Mouse (Mus musculus): ENCODE data around the gene Epb41l5. TPM values are rescaled to one million over a fixed set of nuclear protein-coding genes. Genes with fewer than 3 reads are reported as not detected.

Epb41l5 gene
- polyA plus RNA-seq, 1 experiment from 2014 or later: 26.2 TPM

DNA sequence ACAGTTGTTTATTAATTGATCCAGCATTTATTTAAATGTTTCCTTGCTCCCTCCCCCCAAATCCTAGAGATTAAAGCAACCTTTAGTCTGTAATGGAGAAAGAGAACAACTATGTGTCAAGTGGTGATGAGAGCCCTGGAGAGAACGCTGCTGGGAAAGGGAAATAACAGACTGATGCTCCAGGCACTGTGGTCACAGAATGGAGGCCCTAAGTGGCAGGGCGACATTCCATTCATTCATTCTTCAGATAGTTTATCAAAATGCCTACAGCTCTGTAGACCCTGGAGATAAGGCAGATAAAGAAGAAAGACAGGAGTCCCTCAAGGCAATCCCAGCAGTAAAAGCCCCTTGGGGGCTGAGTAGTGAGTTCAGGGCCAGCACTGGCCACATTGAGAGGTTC is 827 bp upstream of the Epb41l5 start:
- DNase-seq (ENCODE audit: low spot score) (no peak), ATAC-seq (replicated peaks; ENCODE audit: low FRiP score) (no peak)
- Histone ChIP-seq H3K36me3 (ENCODE audit: control insufficient read depth, insufficient read depth, low read length) (no peaks in the 10 kb centered on the region), H3K4me2 (no peak overlapping the region), H3K27me3 (replicated peaks; ENCODE audit: control insufficient read depth, insufficient read depth, low read length) (no peaks in the 10 kb centered on the region), H3K9me3 (ENCODE audit: control insufficient read depth, low read length) (no peaks in the 10 kb centered on the region), H3K9ac (ENCODE audit: low read depth, low read length) (no peak overlapping the region), H3K4me1 (replicated peaks; ENCODE audit: control insufficient read depth, insufficient read depth, low read length) (peaks cover 8% of the 10 kb centered on the region), H3K4me3 (ENCODE audit: low read depth, low read length) (no peak overlapping the region), H3K27ac (ENCODE audit: low read depth, low read length) (no peak overlapping the region)
- WGBS: 44% methylated on average over 2 of the region's 2 CpGs

GRCm38 (mm10) chr1:119646356-119646755 is 2.4 kb downstream of the Epb41l5 start:
- Histone ChIP-seq H3K9me3 (ENCODE audit: control insufficient read depth, low read length) (no peaks in the 10 kb centered on the region), H3K4me3 (ENCODE audit: low read depth, low read length) (no peak overlapping the region), H3K4me1 (replicated peaks; ENCODE audit: control insufficient read depth, insufficient read depth, low read length) (peaks cover 8% of the 10 kb centered on the region), H3K27ac (ENCODE audit: low read depth, low read length) (no peak overlapping the region), H3K27me3 (replicated peaks; ENCODE audit: control insufficient read depth, insufficient read depth, low read length) (no peaks in the 10 kb centered on the region), H3K36me3 (ENCODE audit: control insufficient read depth, insufficient read depth, low read length) (no peaks in the 10 kb centered on the region; the same call in 1 of the 2 replicates), H3K9ac (ENCODE audit: low read depth, low read length) (no peak overlapping the region), H3K4me2 (no peak overlapping the region)
- DNase-seq (ENCODE audit: low spot score): no peak
- 80% methylated on average over 2 of the region's 2 CpGs for WGBS
- no peak for ATAC-seq (replicated peaks; ENCODE audit: low FRiP score)

DNA sequence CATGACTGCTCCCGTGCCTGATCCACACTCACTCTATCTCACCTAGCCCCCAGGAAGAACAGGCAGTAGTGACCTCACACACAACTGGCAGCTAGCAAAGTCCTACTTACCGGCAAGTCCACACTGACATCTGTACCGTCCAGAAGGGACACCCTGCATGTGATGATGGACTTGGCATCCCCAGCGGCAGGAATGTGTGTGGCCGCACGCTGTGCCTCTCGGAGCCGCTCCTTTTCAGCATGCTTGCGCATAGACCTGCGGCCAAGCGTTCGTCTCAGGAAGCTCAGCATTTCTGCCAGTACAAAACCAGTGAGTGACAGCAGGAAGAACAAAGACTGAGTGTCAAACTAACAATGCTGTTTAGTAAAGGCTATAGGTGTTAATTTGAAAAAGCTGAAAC is 6.4 kb downstream of the Epb41l5 start:
- ATAC-seq (replicated peaks; ENCODE audit: low FRiP score) (no peak), DNase-seq (ENCODE audit: low spot score) (no peak)
- Histone ChIP-seq H3K9ac (ENCODE audit: low read depth, low read length) (no peak overlapping the region), H3K4me2 (no peak overlapping the region), H3K27ac (ENCODE audit: low read depth, low read length) (no peak overlapping the region), H3K36me3 (ENCODE audit: control insufficient read depth, insufficient read depth, low read length) (no peaks in the 10 kb centered on the region; the same call in 1 of the 2 replicates), H3K9me3 (ENCODE audit: control insufficient read depth, low read length) (no peaks in the 10 kb centered on the region), H3K4me1 (replicated peaks; ENCODE audit: control insufficient read depth, insufficient read depth, low read length) (0 out of 2 replicates have a peak, but pooled peaks cover 2% of the 10 kb centered on the region), H3K27me3 (replicated peaks; ENCODE audit: control insufficient read depth, insufficient read depth, low read length) (no peaks in the 10 kb centered on the region), H3K4me3 (ENCODE audit: low read depth, low read length) (no peak overlapping the region)
- WGBS: 66% methylated on average over 12 of the region's 12 CpGs

DNA sequence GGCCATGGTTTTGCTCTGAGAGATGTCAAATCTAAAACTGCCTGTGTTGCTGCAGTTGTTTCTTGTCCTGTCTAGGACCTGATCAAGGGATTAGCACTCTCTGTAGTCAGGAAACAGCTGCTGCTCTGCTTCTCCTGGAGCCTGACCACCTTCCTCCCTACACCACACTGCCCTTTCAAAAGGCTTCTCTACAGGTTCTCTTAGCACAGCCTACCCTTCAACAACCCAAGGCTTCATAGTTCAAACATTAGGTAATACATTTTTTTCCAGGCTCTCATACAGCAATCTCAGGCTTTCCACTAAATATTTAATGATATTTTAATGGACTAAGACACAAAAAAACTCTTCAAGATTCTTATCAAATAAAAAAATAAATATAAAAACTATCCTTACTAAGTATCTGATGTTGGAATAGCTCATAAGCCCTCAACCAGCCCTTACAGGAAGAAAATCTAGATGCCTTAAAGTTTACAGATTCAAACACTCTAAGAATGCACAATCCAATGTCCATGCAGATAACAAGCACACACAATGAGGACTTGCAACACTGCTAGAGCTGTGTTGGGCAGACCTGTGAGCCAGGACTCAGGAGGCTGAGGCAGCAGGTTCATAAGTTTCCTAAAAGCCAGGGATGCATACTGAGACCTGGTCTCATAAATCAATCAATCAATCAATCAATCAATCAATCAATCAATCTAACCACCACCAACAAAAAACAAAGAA is 7.5 kb downstream of the Epb41l5 start:
- Histone ChIP-seq H3K27me3 (replicated peaks; ENCODE audit: control insufficient read depth, insufficient read depth, low read length) (no peaks in the 10 kb centered on the region), H3K4me2 (no peak overlapping the region), H3K36me3 (ENCODE audit: control insufficient read depth, insufficient read depth, low read length) (no peaks in the 10 kb centered on the region; the same call in 1 of the 2 replicates), H3K27ac (ENCODE audit: low read depth, low read length) (no peak overlapping the region), H3K9ac (ENCODE audit: low read depth, low read length) (no peak overlapping the region), H3K4me3 (ENCODE audit: low read depth, low read length) (no peak overlapping the region), H3K4me1 (replicated peaks; ENCODE audit: control insufficient read depth, insufficient read depth, low read length) (no peaks in the 10 kb centered on the region), H3K9me3 (ENCODE audit: control insufficient read depth, low read length) (no peaks in the 10 kb centered on the region)
- no peak for DNase-seq (ENCODE audit: low spot score)
- no peak for ATAC-seq (replicated peaks; ENCODE audit: low FRiP score)

GRCm38 (mm10) chr1:119640006-119640405 is 8.8 kb downstream of the Epb41l5 start:
- Histone ChIP-seq H3K4me3 (ENCODE audit: low read depth, low read length) (no peak overlapping the region), H3K36me3 (ENCODE audit: control insufficient read depth, insufficient read depth, low read length) (no peaks in the 10 kb centered on the region; the same call in 1 of the 2 replicates), H3K9ac (ENCODE audit: low read depth, low read length) (no peak overlapping the region), H3K27me3 (replicated peaks; ENCODE audit: control insufficient read depth, insufficient read depth, low read length) (no peaks in the 10 kb centered on the region), H3K4me2 (no peak overlapping the region), H3K4me1 (replicated peaks; ENCODE audit: control insufficient read depth, insufficient read depth, low read length) (no peaks in the 10 kb centered on the region), H3K27ac (ENCODE audit: low read depth, low read length) (no peak overlapping the region), H3K9me3 (ENCODE audit: control insufficient read depth, low read length) (no peaks in the 10 kb centered on the region)
- no peak for DNase-seq (ENCODE audit: low spot score)
- WGBS: 83% methylated on average over 2 of the region's 2 CpGs
- ATAC-seq (replicated peaks; ENCODE audit: low FRiP score): no peak

GRCm38 (mm10) chr1:119637188-119638023 is 11.4 kb downstream of the Epb41l5 start:
- no peak overlapping the region for H3K4me2 ChIP-seq
- H3K9me3 ChIP-seq (ENCODE audit: control insufficient read depth, low read length): no peaks in the 10 kb centered on the region
- H3K27ac ChIP-seq (ENCODE audit: low read depth, low read length): 0 out of 2 replicates have a peak overlapping the region, but pooled peaks have one; percentile 34
- H3K27me3 ChIP-seq (replicated peaks; ENCODE audit: control insufficient read depth, insufficient read depth, low read length): no peaks in the 10 kb centered on the region
- ATAC-seq (replicated peaks; ENCODE audit: low FRiP score) (0 out of 2 replicates have a peak, but pooled peaks have one; percentile 36), DNase-seq (ENCODE audit: low spot score) (no peak)
- H3K36me3 ChIP-seq (ENCODE audit: control insufficient read depth, insufficient read depth, low read length): no peaks in the 10 kb centered on the region; the same call in 1 of the 2 replicates
- 80% methylated on average over 6 of the region's 6 CpGs for whole genome bisulfite sequencing
- H3K4me1 ChIP-seq (replicated peaks; ENCODE audit: control insufficient read depth, insufficient read depth, low read length): no peaks in the 10 kb centered on the region
- H3K4me3 ChIP-seq (ENCODE audit: low read depth, low read length): no peak overlapping the region
- no peak overlapping the region; the same call in 1 of the 2 replicates for H3K9ac ChIP-seq (ENCODE audit: low read depth, low read length)

GRCm38 (mm10) chr1:119634746-119635145 is 14.1 kb downstream of the Epb41l5 start:
- Histone ChIP-seq H3K4me2 (no peak overlapping the region), H3K9me3 (ENCODE audit: control insufficient read depth, low read length) (no peaks in the 10 kb centered on the region), H3K36me3 (ENCODE audit: control insufficient read depth, insufficient read depth, low read length) (peaks cover 3% of the 10 kb centered on the region; the same call in 1 of the 2 replicates), H3K9ac (ENCODE audit: low read depth, low read length) (no peak overlapping the region), H3K27me3 (replicated peaks; ENCODE audit: control insufficient read depth, insufficient read depth, low read length) (no peaks in the 10 kb centered on the region), H3K4me3 (ENCODE audit: low read depth, low read length) (no peak overlapping the region), H3K4me1 (replicated peaks; ENCODE audit: control insufficient read depth, insufficient read depth, low read length) (peaks cover 9% of the 10 kb centered on the region; the same call in 1 of the 2 replicates), H3K27ac (ENCODE audit: low read depth, low read length) (no peak overlapping the region)
- ATAC-seq (replicated peaks; ENCODE audit: low FRiP score) (no peak), DNase-seq (ENCODE audit: low spot score) (no peak)
- 69% methylated on average over 3 of the region's 3 CpGs for WGBS

GRCm38 (mm10) chr1:119630428-119630827 is 18.4 kb downstream of the Epb41l5 start:
- Histone ChIP-seq H3K27me3 (replicated peaks; ENCODE audit: control insufficient read depth, insufficient read depth, low read length) (no peaks in the 10 kb centered on the region), H3K4me2 (no peak overlapping the region), H3K4me1 (replicated peaks; ENCODE audit: control insufficient read depth, insufficient read depth, low read length) (peaks cover 9% of the 10 kb centered on the region; the same call in 1 of the 2 replicates), H3K9ac (ENCODE audit: low read depth, low read length) (no peak overlapping the region), H3K36me3 (ENCODE audit: control insufficient read depth, insufficient read depth, low read length) (peaks cover 3% of the 10 kb centered on the region; the same call in 1 of the 2 replicates), H3K9me3 (ENCODE audit: control insufficient read depth, low read length) (no peaks in the 10 kb centered on the region), H3K27ac (ENCODE audit: low read depth, low read length) (no peak overlapping the region), H3K4me3 (ENCODE audit: low read depth, low read length) (no peak overlapping the region)
- no peak for ATAC-seq (replicated peaks; ENCODE audit: low FRiP score)
- no peak for DNase-seq (ENCODE audit: low spot score)
- 37% methylated on average over 1 of the region's 1 CpGs for whole genome bisulfite sequencing

Data from liver, embryonic 11.5 days (tissue).